Comparison of ENCODE assay signal across 10 mouse cellular contexts in the genomic region with DNA sequence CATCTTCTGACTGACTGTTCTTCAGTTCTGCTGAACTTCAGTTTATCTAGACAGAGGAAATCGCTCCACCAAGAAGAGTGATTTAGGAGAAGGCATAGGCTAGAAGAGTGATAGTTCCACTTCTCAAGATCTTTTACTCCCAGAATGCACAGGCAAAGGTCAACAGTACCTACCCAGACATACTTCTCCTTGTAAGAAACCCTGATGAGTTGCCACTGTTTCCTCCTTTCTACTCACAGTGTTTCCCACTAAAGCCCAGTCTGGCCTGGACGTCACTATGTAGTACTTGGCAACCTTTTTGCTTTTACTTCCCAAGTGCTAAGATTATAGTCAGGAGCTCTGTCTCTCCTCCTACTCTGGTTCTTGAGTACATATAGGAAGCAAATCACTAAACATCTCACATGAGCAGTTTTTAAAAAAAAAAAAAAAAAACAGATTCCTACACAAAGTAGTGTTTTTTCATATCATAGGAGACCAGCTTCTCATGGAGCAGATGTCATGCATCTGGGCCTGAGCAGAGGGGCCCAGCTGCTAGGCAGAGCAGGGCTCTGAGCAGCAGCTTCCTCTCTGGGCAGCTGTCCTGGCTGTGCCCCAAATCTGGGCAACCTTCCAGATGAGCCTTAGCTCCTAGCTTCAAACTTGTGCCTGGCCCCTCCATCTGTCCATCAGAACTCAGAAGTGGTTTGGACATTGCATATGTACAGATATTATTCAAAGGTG. TPM values are rescaled to one million over a fixed set of nuclear protein-coding genes. Genes with fewer than 3 reads are reported as not detected.
DNase-seq lines count a peak whose midpoint lies in the region; ATAC-seq lines count a peak whose summit lies in the region.
"Had no signal": no experiment of that assay in that cellular context is flagged by ENCODE, and none has a peak within 500 bp of the region (broad histone marks: within the 10 kb centered on the region; RNA-seq: fewer than 3 reads in every experiment).

No protein-coding gene starts in this region.

- DNase-seq in forebrain, embryonic 10.5 days (ENCODE audit: extremely low spot score, low spot score), result no peak
- DNase-seq in neural tube, embryonic 10.5 days (ENCODE audit: extremely low spot score, low spot score), result no peak
- DNase-seq in heart, postnatal 14 days, result peak; percentile 38 to 64
- peak; percentile 51 for DNase-seq in retina, postnatal 7 days (ENCODE audit: low read depth, low spot score)
- no peak for DNase-seq in layer of hippocampus, postnatal 14 days (ENCODE audit: low spot score in 2 of 2)
- DNase-seq in urinary bladder, postnatal 25 days (ENCODE audit: low spot score), result no peak

- no peaks in the 10 kb centered on the region for H3K27me3 ChIP-seq in forebrain, embryonic 15.5 days
- H3K27me3 ChIP-seq in forebrain, embryonic 10.5 days (ENCODE audit: poor library complexity, severe bottlenecking), result no peaks in the 10 kb centered on the region
- H3K27me3 ChIP-seq in neural tube, embryonic 13.5 days, result no peaks in the 10 kb centered on the region
- H3K27me3 ChIP-seq: Patski had no signal

- H3K36me3 ChIP-seq in forebrain, embryonic 15.5 days, result no peaks in the 10 kb centered on the region
- H3K36me3 ChIP-seq in forebrain, embryonic 10.5 days (replicated peaks), result no peaks in the 10 kb centered on the region
- no peaks in the 10 kb centered on the region for H3K36me3 ChIP-seq in neural tube, embryonic 13.5 days

- H3K4me2 ChIP-seq in forebrain, embryonic 15.5 days (replicated peaks), result no peak overlapping the region
- no peak overlapping the region for H3K4me2 ChIP-seq in neural tube, embryonic 13.5 days

- ATAC-seq in forebrain, embryonic 15.5 days (replicated peaks), result peak; percentile 29; the same call in 1 of the 2 replicates
- ATAC-seq in neural tube, embryonic 13.5 days (ENCODE audit: low read depth), result peak; percentile 53; the same call in 1 of the 2 replicates
- ATAC-seq: Patski had no signal

- WGBS in forebrain, embryonic 15.5 days, result 81% methylated on average over 2 of the region's 2 CpGs
- 85% methylated on average over 2 of the region's 2 CpGs for WGBS in forebrain, embryonic 10.5 days
- WGBS in neural tube, embryonic 13.5 days, result 81% methylated on average over 2 of the region's 2 CpGs

- H3K4me1 ChIP-seq in forebrain, embryonic 15.5 days, result no peaks in the 10 kb centered on the region
- H3K4me1 ChIP-seq in forebrain, embryonic 10.5 days, result no peaks in the 10 kb centered on the region
- H3K4me1 ChIP-seq in neural tube, embryonic 13.5 days (replicated peaks), result no peaks in the 10 kb centered on the region

- H3K9ac ChIP-seq in forebrain, embryonic 15.5 days (replicated peaks), result no peak overlapping the region
- no peak overlapping the region for H3K9ac ChIP-seq in neural tube, embryonic 13.5 days

- no peak overlapping the region for H3K4me3 ChIP-seq in forebrain, embryonic 15.5 days
- H3K4me3 ChIP-seq in forebrain, embryonic 10.5 days, result no peak overlapping the region
- no peak overlapping the region for H3K4me3 ChIP-seq in neural tube, embryonic 13.5 days

- intact Hi-C loops in heart, postnatal 14 days (cut with DNase I), result no loop called here

- H3K9me3 ChIP-seq in forebrain, embryonic 15.5 days, result no peaks in the 10 kb centered on the region
- no peaks in the 10 kb centered on the region for H3K9me3 ChIP-seq in forebrain, embryonic 10.5 days
- no peaks in the 10 kb centered on the region for H3K9me3 ChIP-seq in neural tube, embryonic 13.5 days

- H3K27ac ChIP-seq in forebrain, embryonic 15.5 days (replicated peaks), result no peak overlapping the region
- no peak overlapping the region for H3K27ac ChIP-seq in forebrain, embryonic 10.5 days
- no peak overlapping the region for H3K27ac ChIP-seq in neural tube, embryonic 13.5 days (replicated peaks)

RNA-seq across cellular contexts. Expression of a gene that starts 8.4 kb away (rescaled TPM):
- not detected in 2 replicates for polyA plus RNA-seq in forebrain, embryonic 15.5 days (2015; fragmentation: Nextera tagmentation; extraction: Ambion mirVana)
- 0.24 TPM in 1 of 2 replicates, not detected in the other for polyA plus RNA-seq in forebrain, embryonic 10.5 days (2016; fragmentation: Nextera tagmentation; extraction: Ambion mirVana)
- not detected in 2 replicates for polyA plus RNA-seq in neural tube, embryonic 13.5 days (2015; fragmentation: Nextera tagmentation; extraction: Ambion mirVana)
- total RNA-seq in heart, postnatal 14 days (2021), result 1 to 10 TPM in 1 of 2 experiments, under 1 TPM in 1; 0.29 to 3.8 TPM
- 1 to 10 TPM; 1.3 to 1.6 TPM for total RNA-seq in layer of hippocampus, postnatal 14 days (2021)

RNA-seq across cellular contexts. Expression of a gene that starts 34.2 kb away (rescaled TPM):
- 4.3 and 5.2 TPM in 2 replicates for polyA plus RNA-seq in forebrain, embryonic 15.5 days (2015; fragmentation: Nextera tagmentation; extraction: Ambion mirVana)
- polyA plus RNA-seq in forebrain, embryonic 10.5 days (2016; fragmentation: Nextera tagmentation; extraction: Ambion mirVana), result 2.6 and 3.0 TPM in 2 replicates
- 5.4 and 6.1 TPM in 2 replicates for polyA plus RNA-seq in neural tube, embryonic 13.5 days (2015; fragmentation: Nextera tagmentation; extraction: Ambion mirVana)
- total RNA-seq in heart, postnatal 14 days (2021), result not detected
- total RNA-seq in layer of hippocampus, postnatal 14 days (2021), result under 1 TPM; 0.19 to 0.30 TPM
- polyA plus RNA-seq: large intestine, adult 2 months; Patski had no signal

Comparison
In these comparisons a context has a peak if more than half of its experiments do, and no peak if none do; other contexts are left out.
1. DNase-seq: peak in heart, postnatal 14 days (2 of 2) and retina, postnatal 7 days (single experiment); none in forebrain, embryonic 10.5 days (single experiment), neural tube, embryonic 10.5 days (single experiment), layer of hippocampus, postnatal 14 days (0 of 2) and urinary bladder, postnatal 25 days (single experiment).